Mouse (Mus musculus): ENCODE data around the gene Tnrc6a.

Tnrc6a gene

GRCm38 (mm10) chr7:123124735-123125181 lies 1.1 kb downstream of the Tnrc6a start:
- DNase-seq (ENCODE audit: low read depth), result peak; percentile 38

- no peak for DNase-seq (ENCODE audit: low read depth)
Measured at GRCm38 (mm10) chr7:123126056-123126455, 2.4 kb downstream of the Tnrc6a start.

- DNase-seq (ENCODE audit: low read depth), result peak; percentile 31
Measured at GRCm38 (mm10) chr7:123127301-123127700, 3.6 kb downstream of the Tnrc6a start.

- no peak for DNase-seq (ENCODE audit: low read depth)
Measured at GRCm38 (mm10) chr7:123127981-123128380, 4.3 kb downstream of the Tnrc6a start.

GRCm38 (mm10) chr7:123129061-123129460 lies 5.4 kb downstream of the Tnrc6a start:
- no peak for DNase-seq (ENCODE audit: low read depth)

GRCm38 (mm10) chr7:123130198-123130597 lies 6.5 kb downstream of the Tnrc6a start:
- no peak for DNase-seq (ENCODE audit: low read depth)

- peak; percentile 39 for DNase-seq (ENCODE audit: low read depth)
Measured at GRCm38 (mm10) chr7:123132401-123132800, 8.7 kb downstream of the Tnrc6a start.

GRCm38 (mm10) chr7:123134876-123135275 lies 11.2 kb downstream of the Tnrc6a start:
- peak; percentile 37 for DNase-seq (ENCODE audit: low read depth)

GRCm38 (mm10) chr7:123135655-123136054 lies 12.0 kb downstream of the Tnrc6a start:
- peak; percentile 29 for DNase-seq (ENCODE audit: low read depth)

- DNase-seq (ENCODE audit: low read depth), result no peak
Measured at GRCm38 (mm10) chr7:123138001-123138400, 14.3 kb downstream of the Tnrc6a start.

- no peak for DNase-seq (ENCODE audit: low read depth)
Measured at GRCm38 (mm10) chr7:123146141-123146846, 22.6 kb downstream of the Tnrc6a start.

- DNase-seq (ENCODE audit: low read depth), result no peak
Measured at GRCm38 (mm10) chr7:123147787-123148186, 24.1 kb downstream of the Tnrc6a start.

- no peak for DNase-seq (ENCODE audit: low read depth)
Measured at GRCm38 (mm10) chr7:123148935-123149334, 25.2 kb downstream of the Tnrc6a start.

- DNase-seq (ENCODE audit: low read depth), result no peak
Measured at GRCm38 (mm10) chr7:123162346-123162745, 38.7 kb downstream of the Tnrc6a start.

- DNase-seq (ENCODE audit: low read depth), result no peak
Measured at GRCm38 (mm10) chr7:123167436-123167835, 43.8 kb downstream of the Tnrc6a start.

GRCm38 (mm10) chr7:123169618-123170017 lies 45.9 kb downstream of the Tnrc6a start:
- no peak for DNase-seq (ENCODE audit: low read depth)

- DNase-seq (ENCODE audit: low read depth), result no peak
Measured at GRCm38 (mm10) chr7:123172101-123172500, 48.4 kb downstream of the Tnrc6a start.

GRCm38 (mm10) chr7:123177215-123177614 lies 53.5 kb downstream of the Tnrc6a start:
- DNase-seq (ENCODE audit: low read depth), result no peak

- DNase-seq (ENCODE audit: low read depth), result no peak
Measured at GRCm38 (mm10) chr7:123181787-123182701, 58.4 kb downstream of the Tnrc6a start.

GRCm38 (mm10) chr7:123184891-123185290 lies 61.2 kb downstream of the Tnrc6a start:
- DNase-seq (ENCODE audit: low read depth), result no peak

GRCm38 (mm10) chr7:123186463-123186862 lies 62.8 kb downstream of the Tnrc6a start:
- DNase-seq (ENCODE audit: low read depth), result no peak

GRCm38 (mm10) chr7:123187246-123187645 lies 63.6 kb downstream of the Tnrc6a start:
- no peak for DNase-seq (ENCODE audit: low read depth)

GRCm38 (mm10) chr7:123188462-123188861 lies 64.8 kb downstream of the Tnrc6a start:
- DNase-seq (ENCODE audit: low read depth), result no peak
